Mouse (Mus musculus): ENCODE results near the gene Myo1f.

The Myo1f gene

GRCm38 (mm10) chr17:33649781-33650475, 94.4 kb downstream of the Myo1f start:
- no peak for DNase-seq (ENCODE audit: low spot score in 2 of 2)

Data from urinary bladder, postnatal 36 days (tissue).